Mouse (Mus musculus): ENCODE results near the gene Slc38a11. TPM values are rescaled to one million over a fixed set of nuclear protein-coding genes. Genes with fewer than 3 reads are reported as not detected.

Slc38a11 gene
- polyA plus RNA-seq, 1 experiment from 2014 or later = 0.53 TPM

- H3K9ac ChIP-seq (replicated peaks) = no peak overlapping the region
- no peaks in the 10 kb centered on the region for H3K9me3 ChIP-seq
- H3K4me2 ChIP-seq = no peak overlapping the region
- WGBS = 83% methylated on average over 4 of the region's 4 CpGs
- no peaks in the 10 kb centered on the region for H3K4me1 ChIP-seq (replicated peaks)
- no peak for ATAC-seq (ENCODE audit: insufficient number of reproducible peaks, insufficient read depth, low FRiP score, low TSS enrichment, low read depth)
- no peaks in the 10 kb centered on the region for H3K27me3 ChIP-seq
- no peak overlapping the region for H3K27ac ChIP-seq
- H3K4me3 ChIP-seq (replicated peaks) = no peak overlapping the region
- H3K36me3 ChIP-seq = no peaks in the 10 kb centered on the region
Observed at GRCm38 (mm10) chr2:65373076-65373475, 9.2 kb upstream of the Slc38a11 start.

DNA sequence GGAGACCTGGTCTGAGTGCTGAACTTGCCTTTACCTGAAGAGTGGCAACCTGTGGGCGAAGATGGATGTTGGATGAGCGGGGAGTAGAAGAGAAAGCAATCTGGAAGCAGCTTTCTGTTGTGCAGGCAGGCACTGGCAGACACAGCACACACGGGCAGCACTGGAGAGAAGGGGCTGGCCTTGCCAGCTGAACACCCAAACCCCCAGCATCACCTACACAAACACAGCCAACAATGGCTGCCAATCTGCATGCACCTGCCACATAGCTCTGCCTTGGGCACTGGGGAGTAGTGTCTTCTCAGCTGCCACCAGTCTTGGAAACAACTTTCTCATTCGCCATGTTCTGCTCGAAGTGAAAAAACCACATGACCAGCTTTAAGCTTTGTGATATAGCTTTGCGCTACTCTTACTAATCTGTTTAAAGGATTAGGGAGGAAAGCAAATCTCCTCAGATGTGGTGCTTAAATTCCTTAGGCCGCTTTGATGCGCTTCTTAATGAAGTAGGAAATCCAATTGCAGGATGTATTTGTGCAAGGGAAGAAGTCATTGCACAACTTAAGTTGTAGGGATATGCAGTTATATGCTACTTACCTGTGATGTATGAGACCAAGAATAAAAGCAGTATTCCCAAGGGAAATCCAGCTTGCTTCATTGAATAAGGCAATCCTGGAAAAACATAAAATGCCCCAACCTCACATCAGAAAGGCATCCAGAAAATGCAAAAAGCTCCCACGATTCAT, 2.9 kb downstream of the Slc38a11 start:
- ATAC-seq (ENCODE audit: insufficient number of reproducible peaks, insufficient read depth, low FRiP score, low TSS enrichment, low read depth) = no peak
- Histone ChIP-seq H3K9me3 (no peaks in the 10 kb centered on the region), H3K9ac (replicated peaks) (no peak overlapping the region), H3K4me3 (replicated peaks) (no peak overlapping the region), H3K36me3 (no peaks in the 10 kb centered on the region), H3K27ac (no peak overlapping the region), H3K4me1 (replicated peaks) (peaks cover 7% of the 10 kb centered on the region; the same call in 1 of the 2 replicates), H3K4me2 (no peak overlapping the region), H3K27me3 (no peaks in the 10 kb centered on the region)
- 86% methylated on average over 9 of the region's 9 CpGs for WGBS

GRCm38 (mm10) chr2:65347367-65347766, 16.5 kb downstream of the Slc38a11 start:
- Histone ChIP-seq H3K4me1 (replicated peaks) (no peaks in the 10 kb centered on the region), H3K9me3 (no peaks in the 10 kb centered on the region), H3K4me3 (replicated peaks) (no peak overlapping the region), H3K9ac (replicated peaks) (no peak overlapping the region), H3K4me2 (no peak overlapping the region), H3K27me3 (no peaks in the 10 kb centered on the region), H3K27ac (no peak overlapping the region), H3K36me3 (no peaks in the 10 kb centered on the region)
- no peak for ATAC-seq (ENCODE audit: insufficient number of reproducible peaks, insufficient read depth, low FRiP score, low TSS enrichment, low read depth)
- WGBS = 60% methylated on average over 4 of the region's 4 CpGs

DNA sequence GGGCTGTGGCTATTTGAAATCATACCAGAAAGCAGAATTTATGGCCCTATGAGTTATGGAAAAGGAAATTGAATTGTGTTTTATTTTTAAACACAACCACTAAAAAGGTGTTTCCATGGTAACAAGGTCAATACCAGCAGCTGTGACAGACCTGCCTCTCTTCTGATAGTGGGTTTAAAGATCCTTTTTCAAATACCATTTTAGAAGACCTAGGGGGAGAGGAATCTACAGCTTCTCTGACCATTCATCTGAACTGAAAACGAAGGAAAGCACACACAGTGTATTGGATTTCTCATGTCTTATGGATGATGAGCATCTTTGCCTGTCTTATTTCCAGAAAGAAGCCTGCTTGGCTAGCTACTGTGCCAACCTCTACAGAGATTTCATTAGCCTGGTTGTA, 16.9 kb downstream of the Slc38a11 start:
- H3K4me3 ChIP-seq (replicated peaks) = no peak overlapping the region
- H3K27me3 ChIP-seq = no peaks in the 10 kb centered on the region
- no peak overlapping the region for H3K4me2 ChIP-seq
- no peaks in the 10 kb centered on the region for H3K9me3 ChIP-seq
- ATAC-seq (ENCODE audit: insufficient number of reproducible peaks, insufficient read depth, low FRiP score, low TSS enrichment, low read depth) = no peak
- H3K27ac ChIP-seq = no peak overlapping the region
- WGBS = 88% methylated on average over 1 of the region's 1 CpGs
- H3K4me1 ChIP-seq (replicated peaks) = no peaks in the 10 kb centered on the region
- no peaks in the 10 kb centered on the region for H3K36me3 ChIP-seq
- no peak overlapping the region for H3K9ac ChIP-seq (replicated peaks)

GRCm38 (mm10) chr2:65346037-65346436, 17.8 kb downstream of the Slc38a11 start:
- 83% methylated on average over 5 of the region's 5 CpGs for WGBS
- no peak for ATAC-seq (ENCODE audit: insufficient number of reproducible peaks, insufficient read depth, low FRiP score, low TSS enrichment, low read depth)
- H3K9ac ChIP-seq (replicated peaks) = no peak overlapping the region
- H3K27me3 ChIP-seq = no peaks in the 10 kb centered on the region
- no peak overlapping the region for H3K4me2 ChIP-seq
- H3K36me3 ChIP-seq = no peaks in the 10 kb centered on the region
- H3K4me3 ChIP-seq (replicated peaks) = no peak overlapping the region
- H3K4me1 ChIP-seq (replicated peaks) = no peaks in the 10 kb centered on the region
- no peaks in the 10 kb centered on the region for H3K9me3 ChIP-seq
- no peak overlapping the region for H3K27ac ChIP-seq

DNA sequence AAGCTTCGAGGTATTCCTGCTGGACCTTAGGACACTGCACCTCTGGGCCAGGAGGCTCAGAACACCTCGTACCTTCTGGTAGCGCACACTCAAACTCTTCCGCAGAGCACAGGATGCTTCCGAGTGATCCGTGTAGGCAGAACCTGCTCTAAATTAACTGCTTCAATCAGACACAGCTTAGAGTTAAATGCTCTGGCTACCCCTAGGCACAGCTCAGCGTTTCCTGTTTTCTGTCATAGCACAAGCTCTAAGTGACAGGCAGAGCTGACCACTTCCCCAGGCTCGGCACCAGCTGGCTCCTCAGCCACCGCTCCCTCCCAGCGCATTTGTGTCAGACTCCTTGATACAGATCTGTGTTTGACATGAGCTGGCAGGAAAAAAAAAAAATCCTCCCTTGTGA, 21.8 kb downstream of the Slc38a11 start:
- Histone ChIP-seq H3K27me3 (no peaks in the 10 kb centered on the region), H3K9ac (replicated peaks) (no peak overlapping the region), H3K36me3 (no peaks in the 10 kb centered on the region), H3K4me1 (replicated peaks) (peaks cover 7% of the 10 kb centered on the region), H3K4me2 (no peak overlapping the region), H3K9me3 (no peaks in the 10 kb centered on the region), H3K27ac (no peak overlapping the region), H3K4me3 (replicated peaks) (no peak overlapping the region)
- ATAC-seq (ENCODE audit: insufficient number of reproducible peaks, insufficient read depth, low FRiP score, low TSS enrichment, low read depth) = no peak
- 31% methylated on average over 10 of the region's 10 CpGs for WGBS

DNA sequence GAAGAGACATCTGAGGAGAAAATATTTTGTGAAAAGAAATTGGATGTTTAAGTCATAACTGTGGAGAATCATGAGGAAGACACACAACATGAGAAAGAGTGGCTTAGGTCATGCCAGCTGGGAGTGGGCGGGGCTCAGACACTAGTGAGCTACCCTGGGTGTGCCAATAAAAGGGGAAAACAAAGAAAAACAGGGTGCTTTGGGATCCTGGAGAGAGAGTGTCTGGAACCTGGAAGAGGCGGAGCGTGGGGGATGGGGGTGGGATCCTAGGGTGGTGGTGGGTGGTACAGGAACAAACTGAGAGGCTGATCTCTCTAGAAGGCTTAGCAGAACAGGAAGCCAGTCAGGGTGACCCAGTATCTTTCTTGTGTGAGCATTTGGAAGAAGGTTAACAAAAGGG, 23.0 kb downstream of the Slc38a11 start:
- H3K9me3 ChIP-seq = no peaks in the 10 kb centered on the region
- no peaks in the 10 kb centered on the region for H3K36me3 ChIP-seq
- H3K9ac ChIP-seq (replicated peaks) = no peak overlapping the region
- no peak for ATAC-seq (ENCODE audit: insufficient number of reproducible peaks, insufficient read depth, low FRiP score, low TSS enrichment, low read depth)
- H3K4me2 ChIP-seq = no peak overlapping the region
- H3K4me1 ChIP-seq (replicated peaks) = peaks cover 7% of the 10 kb centered on the region
- no peak overlapping the region for H3K4me3 ChIP-seq (replicated peaks)
- WGBS = 71% methylated on average over 3 of the region's 3 CpGs
- no peak overlapping the region for H3K27ac ChIP-seq
- H3K27me3 ChIP-seq = no peaks in the 10 kb centered on the region

DNA sequence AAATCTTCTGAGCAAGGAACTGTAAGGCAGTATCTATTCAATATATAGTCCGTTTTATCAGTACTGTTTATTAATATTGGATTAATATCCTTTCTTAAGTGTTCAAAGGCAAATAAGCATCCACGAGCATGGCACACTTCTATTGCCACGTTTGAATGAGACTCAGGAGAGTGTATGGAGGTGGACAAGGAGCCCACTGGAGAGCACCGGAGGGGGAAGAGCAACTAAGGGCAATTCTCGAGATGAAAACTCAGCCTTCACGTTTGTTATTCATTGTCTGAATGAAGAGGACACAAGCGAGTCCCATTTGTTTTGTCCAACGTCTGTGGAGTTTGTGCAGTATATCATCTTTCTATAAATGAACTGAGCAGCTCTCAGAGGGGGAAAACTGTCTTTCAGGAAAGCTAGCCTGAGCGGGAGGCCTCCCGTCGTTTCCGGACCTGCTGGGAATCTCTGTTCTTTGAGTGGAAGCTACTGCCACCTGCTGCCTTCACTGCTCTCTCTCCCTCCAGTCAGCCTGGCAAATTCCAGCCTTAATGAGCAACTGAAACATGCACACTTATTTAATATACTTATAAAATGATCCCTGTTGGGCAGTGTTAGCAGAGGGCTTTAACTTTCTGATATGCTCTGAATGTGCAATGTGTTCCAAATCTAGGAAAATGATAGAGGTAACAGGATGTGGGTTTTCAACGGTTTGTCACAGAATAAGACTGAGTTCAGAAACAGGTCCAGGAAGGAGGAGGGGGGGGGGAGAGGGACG, 26.3 kb downstream of the Slc38a11 start:
- WGBS = 22% methylated on average over 14 of the region's 14 CpGs
- Histone ChIP-seq H3K4me3 (replicated peaks) (no peak overlapping the region), H3K9me3 (no peaks in the 10 kb centered on the region), H3K27ac (no peak overlapping the region), H3K27me3 (no peaks in the 10 kb centered on the region), H3K4me1 (replicated peaks) (peaks cover 7% of the 10 kb centered on the region), H3K4me2 (peak overlapping the region; percentile 18; the same call in 1 of the 2 replicates), H3K36me3 (no peaks in the 10 kb centered on the region), H3K9ac (replicated peaks) (no peak overlapping the region)
- peak; percentile 75; the same call in 1 of the 2 replicates for ATAC-seq (ENCODE audit: insufficient number of reproducible peaks, insufficient read depth, low FRiP score, low TSS enrichment, low read depth)

DNA sequence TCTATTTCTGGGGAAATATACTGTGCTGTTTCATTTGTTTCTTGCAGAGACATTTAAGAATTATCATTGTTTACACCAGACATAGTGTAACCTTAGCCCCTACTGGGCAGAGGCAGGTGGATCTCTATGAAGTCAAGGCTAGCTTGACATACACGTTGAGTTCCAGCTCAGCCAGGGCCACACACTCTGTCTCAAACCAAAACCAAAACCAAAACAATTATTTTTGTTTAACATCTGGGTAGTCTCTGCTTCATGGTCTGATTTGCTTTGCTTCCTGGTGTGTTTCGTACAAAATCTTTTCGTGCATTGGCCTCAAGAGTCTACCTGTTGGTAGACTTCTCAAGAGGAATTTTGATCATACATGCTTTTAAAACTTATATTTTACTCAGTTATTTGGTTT, 27.2 kb downstream of the Slc38a11 start:
- H3K4me2 ChIP-seq = no peak overlapping the region
- no peak for ATAC-seq (ENCODE audit: insufficient number of reproducible peaks, insufficient read depth, low FRiP score, low TSS enrichment, low read depth)
- H3K4me1 ChIP-seq (replicated peaks) = peaks cover 7% of the 10 kb centered on the region
- H3K9ac ChIP-seq (replicated peaks) = no peak overlapping the region
- H3K27me3 ChIP-seq = no peaks in the 10 kb centered on the region
- WGBS = 84% methylated on average over 3 of the region's 3 CpGs
- no peak overlapping the region for H3K27ac ChIP-seq
- H3K9me3 ChIP-seq = no peaks in the 10 kb centered on the region
- no peak overlapping the region for H3K4me3 ChIP-seq (replicated peaks)
- no peaks in the 10 kb centered on the region for H3K36me3 ChIP-seq

DNA sequence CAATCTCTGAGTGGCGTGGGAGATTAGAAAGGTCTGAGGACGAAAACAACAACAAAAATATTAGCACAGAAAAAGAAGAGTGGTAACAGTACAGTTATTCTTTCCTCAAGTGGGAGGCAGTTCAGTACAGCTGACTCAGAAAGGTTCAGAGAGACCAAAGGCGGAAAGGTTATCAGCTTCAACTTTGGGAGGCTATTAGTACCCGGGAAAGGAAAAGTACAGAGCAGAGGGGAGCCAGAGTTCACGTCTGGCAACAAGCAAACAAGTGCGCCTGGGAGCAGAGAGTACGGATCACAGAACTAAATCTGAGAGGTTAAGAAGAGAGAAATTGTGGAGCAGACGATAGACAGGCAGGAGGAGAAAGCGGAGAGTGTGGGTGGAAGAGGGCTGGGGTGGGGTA, 29.7 kb downstream of the Slc38a11 start:
- Histone ChIP-seq H3K9ac (replicated peaks) (no peak overlapping the region), H3K4me1 (replicated peaks) (peaks cover 7% of the 10 kb centered on the region), H3K36me3 (no peaks in the 10 kb centered on the region), H3K4me3 (replicated peaks) (no peak overlapping the region), H3K4me2 (no peak overlapping the region), H3K27ac (no peak overlapping the region), H3K9me3 (no peaks in the 10 kb centered on the region), H3K27me3 (no peaks in the 10 kb centered on the region)
- 61% methylated on average over 9 of the region's 9 CpGs for WGBS
- ATAC-seq (ENCODE audit: insufficient number of reproducible peaks, insufficient read depth, low FRiP score, low TSS enrichment, low read depth) = no peak

- WGBS = 37% methylated on average over 2 of the region's 2 CpGs
- Histone ChIP-seq H3K9me3 (no peaks in the 10 kb centered on the region), H3K27me3 (no peaks in the 10 kb centered on the region), H3K9ac (replicated peaks) (no peak overlapping the region), H3K36me3 (no peaks in the 10 kb centered on the region), H3K27ac (no peak overlapping the region), H3K4me2 (no peak overlapping the region), H3K4me3 (replicated peaks) (no peak overlapping the region), H3K4me1 (replicated peaks) (no peaks in the 10 kb centered on the region)
- ATAC-seq (ENCODE audit: insufficient number of reproducible peaks, insufficient read depth, low FRiP score, low TSS enrichment, low read depth) = no peak
Observed at GRCm38 (mm10) chr2:65331321-65331720, 32.5 kb downstream of the Slc38a11 start.

All from limb, embryonic 12.5 days (tissue).